ENCODE assay signal across 8 mouse cellular contexts in the genomic region with DNA sequence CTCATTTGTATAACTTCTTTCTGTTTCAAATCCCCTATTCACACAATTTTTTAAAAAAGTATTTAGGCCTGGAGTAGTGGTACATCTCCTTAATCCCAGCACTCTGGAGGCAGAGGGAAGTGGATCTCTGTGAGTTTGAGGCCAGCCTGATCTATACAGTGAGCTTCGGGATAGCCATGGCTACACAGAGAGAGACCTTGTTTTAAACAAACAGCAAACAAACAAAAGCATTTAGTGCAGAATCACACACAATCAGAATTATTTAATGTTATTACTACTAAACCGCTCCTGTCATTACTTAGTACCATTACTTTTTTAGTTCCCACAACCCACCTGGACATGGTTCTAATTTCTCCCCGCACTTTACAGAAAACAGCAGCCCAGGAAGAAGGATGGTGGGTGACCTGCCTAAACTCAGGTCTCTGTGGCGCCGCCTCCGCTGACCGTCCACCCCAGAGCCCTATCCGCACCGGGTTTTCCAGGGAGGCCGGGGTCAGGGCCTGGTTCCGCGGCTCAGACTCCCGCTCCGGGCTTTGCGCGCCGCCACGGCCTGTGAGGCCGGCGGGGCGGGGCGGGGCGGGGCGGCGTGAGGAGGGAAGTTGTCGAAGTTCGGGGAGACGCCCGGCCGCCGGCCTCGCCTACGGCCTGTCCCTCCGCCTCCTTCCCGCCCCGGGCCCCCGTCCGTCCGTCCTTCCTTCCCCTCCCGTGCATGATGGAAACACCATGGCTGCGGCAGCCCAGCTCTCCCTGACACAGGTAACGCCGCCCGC. TPM values are rescaled to one million over a fixed set of nuclear protein-coding genes. Genes with fewer than 3 reads are reported as not detected.
DNase-seq lines count a peak whose midpoint lies in the region; ATAC-seq and TF ChIP-seq lines count a peak whose summit lies in the region.

A gene (plus strand): TSS at position 580 of the 770 bp plus-strand sequence.

- H3K79me2 ChIP-seq in MEL (ENCODE audit: control insufficient read depth, insufficient read depth, low read length, poor library complexity), result peaks cover 20% of the 10 kb centered on the region

- 3% methylated on average over 40 of the region's 44 CpGs for WGBS in cerebellum, adult 2 months
- 2% methylated on average over 39 of the region's 44 CpGs for WGBS in lung, embryonic 16.5 days

- TF ChIP-seq POLR2A in MEL (IDR thresholded peaks at IDR 0.05; ENCODE audit: control insufficient read depth in 1 of 2, insufficient read depth in 1 of 2, low read depth in 1 of 2, low read length in 2 of 2, poor library complexity in 1 of 2), result peak; percentile 49 to 68; a peak in 2 of 4 replicates
- peak; percentile 26; the same call in 1 of the 2 replicates for TF ChIP-seq POLR2A in cerebellum, adult 2 months (IDR thresholded peaks at IDR 0.05; ENCODE audit: borderline replicate concordance, insufficient read depth, low read length)

- H3K4me1 ChIP-seq in MEL (ENCODE audit: control insufficient read depth in 1 of 2, insufficient read depth in 2 of 2, low read length in 2 of 2), result peaks cover 11% of the 10 kb centered on the region in 2 experiments
- H3K4me1 ChIP-seq in cerebellum, adult 2 months (ENCODE audit: control insufficient read depth, insufficient read depth, low read length), result no peaks in the 10 kb centered on the region
- H3K4me1 ChIP-seq in lung, embryonic 16.5 days (replicated peaks; ENCODE audit: control insufficient read depth, insufficient read depth, low read length), result peaks cover 18% of the 10 kb centered on the region

- peak within 1 kb of the TSS; percentile 83 to 96 for H3K4me3 ChIP-seq in MEL (ENCODE audit: control insufficient read depth in 1 of 2, insufficient read depth in 1 of 2, low read depth in 2 of 2, low read length in 2 of 2)
- H3K4me3 ChIP-seq in cerebellum, adult 2 months (replicated peaks; ENCODE audit: insufficient read depth, low read depth, low read length), result peak within 1 kb of the TSS; percentile 87
- peak within 1 kb of the TSS; percentile 93 for H3K4me3 ChIP-seq in lung, embryonic 16.5 days (ENCODE audit: low read length)

- peak within 1 kb of the TSS; percentile 32 for H3K27ac ChIP-seq in MEL (ENCODE audit: control insufficient read depth, low read depth, low read length)
- H3K27ac ChIP-seq in cerebellum, adult 2 months (ENCODE audit: insufficient read depth, low read length), result no peak within 1 kb of the TSS
- H3K27ac ChIP-seq in lung, embryonic 16.5 days (ENCODE audit: low read length), result peak within 1 kb of the TSS; percentile 90

- no peaks in the 10 kb centered on the region for H3K9me3 ChIP-seq in MEL (replicated peaks; ENCODE audit: insufficient read depth, low read length)
- H3K9me3 ChIP-seq in lung, embryonic 16.5 days (ENCODE audit: control insufficient read depth, low read length), result no peaks in the 10 kb centered on the region

- no peaks in the 10 kb centered on the region for H3K27me3 ChIP-seq in MEL (ENCODE audit: control insufficient read depth in 1 of 2, insufficient read depth in 2 of 2, low read length in 2 of 2)
- no peaks in the 10 kb centered on the region for H3K27me3 ChIP-seq in cerebellum, adult 2 months (ENCODE audit: control insufficient read depth, insufficient read depth, low read length)
- no peaks in the 10 kb centered on the region for H3K27me3 ChIP-seq in lung, embryonic 16.5 days (ENCODE audit: control insufficient read depth, insufficient read depth, low read depth, low read length)

- peak within 1 kb of the TSS; percentile 70 for H3K4me2 ChIP-seq in lung, embryonic 16.5 days (ENCODE audit: low read depth, low read length)

- peaks cover 0 to 18% of the 10 kb centered on the region in 2 experiments; a peak in 2 of 4 replicates for H3K36me3 ChIP-seq in MEL (ENCODE audit: control insufficient read depth in 1 of 2, insufficient read depth in 2 of 2, low read length in 2 of 2)
- no peaks in the 10 kb centered on the region for H3K36me3 ChIP-seq in lung, embryonic 16.5 days (ENCODE audit: control insufficient read depth, insufficient read depth, low read length)

- H3K9ac ChIP-seq in MEL (ENCODE audit: control insufficient read depth, low read depth, low read length, poor library complexity, severe bottlenecking), result peak within 1 kb of the TSS; percentile 95
- H3K9ac ChIP-seq in lung, embryonic 16.5 days (ENCODE audit: low read length), result peak within 1 kb of the TSS; percentile 90

- peak; percentile 94 for DNase-seq in MEL (ENCODE audit: low read depth, low spot score)
- DNase-seq in cerebellum, adult 2 months, result peak; percentile 91 to 93
- peak; percentile 87 for DNase-seq in forelimb bud, embryonic 11.5 days (ENCODE audit: low read depth, low spot score)
- peak; percentile 59 for DNase-seq in layer of hippocampus, adult 9-10 months (ENCODE audit: low spot score)
- DNase-seq in ovary, postnatal 10 days (ENCODE audit: low spot score), result peak; percentile 80
- peak; percentile 86 to 90 for DNase-seq in thymus, postnatal 10 days (ENCODE audit: low spot score in 2 of 2)

- ATAC-seq in hematopoietic stem cell, adult 5-6 weeks (replicated peaks in 1 of 2; ENCODE audit: insufficient read depth in 1 of 2, low FRiP score in 2 of 2, low TSS enrichment in 1 of 2, low read depth in 1 of 2, poor library complexity in 2 of 2, severe bottlenecking in 2 of 2), result peak; percentile 91 to 92
- peak; percentile 98 for ATAC-seq in lung, embryonic 16.5 days (ENCODE audit: low read depth)

- no peak for TF ChIP-seq EP300 in MEL (IDR thresholded peaks at IDR 0.05; ENCODE audit: low read depth in 1 of 2, low read length in 2 of 2)

- TF ChIP-seq CTCF in MEL (IDR thresholded peaks at IDR 0.05 in 2 of 3, conservative IDR thresholded peaks at IDR 0.05 in 1 of 3; ENCODE audit: control insufficient read depth in 1 of 3, insufficient read depth in 1 of 3, low read depth in 2 of 3, low read length in 3 of 3, poor library complexity in 1 of 3, severe bottlenecking in 1 of 3), result peak in 1 of 3 experiments; percentile 8; a peak in 1 of 6 replicates
- no peak for TF ChIP-seq CTCF in cerebellum, adult 2 months (IDR thresholded peaks at IDR 0.05; ENCODE audit: borderline replicate concordance, insufficient read depth, low read depth, low read length)

- TF ChIP-seq RAD21 in MEL (IDR thresholded peaks at IDR 0.05; ENCODE audit: low read depth, low read length), result no peak

TF ChIP-seq in MEL, 35 proteins besides CTCF, POLR2A, EP300 and RAD21:
- peak; percentile 79 for TF ChIP-seq HCFC1 (IDR thresholded peaks at IDR 0.05; ENCODE audit: low read depth, low read length)
- TF ChIP-seq TBP (IDR thresholded peaks at IDR 0.05; ENCODE audit: low read depth, low read length), result no peak
- TF ChIP-seq NELFE (IDR thresholded peaks at IDR 0.05; ENCODE audit: low read depth, low read length), result peak; percentile 66
- 0 out of 2 replicates have a peak, but pooled peaks have one; percentile 3 for TF ChIP-seq NRF1 (IDR thresholded peaks at IDR 0.05; ENCODE audit: insufficient read depth, low read depth, low read length, poor library complexity, severe bottlenecking)
- 0 out of 2 replicates have a peak, but pooled peaks have one; percentile 11 for TF ChIP-seq TCF12 (IDR thresholded peaks at IDR 0.05; ENCODE audit: low read depth, low read length)
- 0 out of 2 replicates have a peak, but pooled peaks have one; percentile 2 for TF ChIP-seq ZNF384 (IDR thresholded peaks at IDR 0.05; ENCODE audit: low read depth, low read length)
- peak; percentile 89 for TF ChIP-seq SIN3A (IDR thresholded peaks at IDR 0.05; ENCODE audit: low read length)
- TF ChIP-seq ELF1 (IDR thresholded peaks at IDR 0.05; ENCODE audit: low read depth, low read length), result peak; percentile 51
- no peak for TF ChIP-seq MYC (IDR thresholded peaks at IDR 0.05; ENCODE audit: low read depth, low read length)
- 0 out of 2 replicates have a peak, but pooled peaks have one; percentile 39 for TF ChIP-seq UBTF (IDR thresholded peaks at IDR 0.05; ENCODE audit: borderline replicate concordance, insufficient read depth, low read depth, low read length)
- TF ChIP-seq KAT2A (conservative IDR thresholded peaks at IDR 0.05; ENCODE audit: low read depth, low read length), result no peak
- TF ChIP-seq MAZ (IDR thresholded peaks at IDR 0.05; ENCODE audit: low read depth, low read length), result peak; percentile 48; the same call in 1 of the 2 replicates

RNA-seq across cellular contexts. Expression of the gene that starts here (rescaled TPM):
- total RNA-seq in MEL (2012; rRNA removed), result 19.7 and 21.6 TPM in 2 replicates
- polyA plus RNA-seq in MEL (2012; ENCODE audit: insufficient read depth in 1 of 2, insufficient read length in 2 of 2, low read depth in 1 of 2, low replicate concordance in 2 of 2, missing spikeins in 1 of 2), result 100 to 1,000 TPM in 1 of 2 experiments, 10 to 100 TPM in 1; 53.3 to 107 TPM
- polyA plus RNA-seq in cerebellum, adult 2 months (2012; rRNA removed), result 131 and 135 TPM in 2 replicates
- 38.1 and 44.1 TPM in 2 replicates for total RNA-seq in hematopoietic stem cell, adult 5-6 weeks (2017)
- polyA plus RNA-seq in lung, embryonic 16.5 days (2015; fragmentation: Nextera tagmentation; extraction: Ambion mirVana), result 42.8 and 47.8 TPM in 2 replicates
